Mouse (Mus musculus) forebrain, embryonic 16.5 days (tissue): ENCODE measurements around the gene Cyb5b. TPM values are rescaled to one million over a fixed set of nuclear protein-coding genes. Genes with fewer than 3 reads are reported as not detected.

Experiments used
- ATAC-seq: fragments of 200-750 bp; cut with Nextera tagmentation; 2 replicates; pipeline ENCODE4 v1.8.0; 2017; ENCODE audit warnings: mild to moderate bottlenecking, moderate library complexity
- H3K27ac ChIP-seq: fragments of 300-500 bp; sonication (generic); 2 replicates; pipeline ENCODE4 v1.5.1; 2014; ENCODE audit warnings: low read length, control low read depth
- H3K27me3 ChIP-seq: fragments of 300-500 bp; sonication (generic); replicated peaks from 2 replicates; pipeline ENCODE4 v1.6.1; 2014; ENCODE audit warnings: low read length; ENCODE audit not compliant: control insufficient read depth, insufficient read depth
- H3K36me3 ChIP-seq: fragments of 300-500 bp; sonication (generic); 2 replicates; pipeline ENCODE4 v1.6.1; 2014; ENCODE audit not compliant: control insufficient read depth, insufficient read depth
- H3K4me1 ChIP-seq: fragments of 300-500 bp; sonication (generic); replicated peaks from 2 replicates; pipeline ENCODE4 v1.6.1; 2014; ENCODE audit warnings: low read length; ENCODE audit not compliant: control insufficient read depth, insufficient read depth
- H3K4me2 ChIP-seq: fragments of 300-500 bp; sonication (generic); 2 replicates; pipeline ENCODE4 v1.6.1; 2014; ENCODE audit warnings: mild to moderate bottlenecking, low read length, control low read depth
- H3K4me3 ChIP-seq: fragments of 300-500 bp; sonication (generic); replicated peaks from 2 replicates; pipeline ENCODE4 v1.5.1; 2014; ENCODE audit warnings: mild to moderate bottlenecking, low read length, control low read depth
- H3K9ac ChIP-seq: fragments of 300-500 bp; sonication (generic); replicated peaks from 2 replicates; pipeline ENCODE4 v1.6.1; 2014; ENCODE audit warnings: low read depth, low read length, control low read depth
- H3K9me3 ChIP-seq: fragments of 300-500 bp; sonication (generic); 2 replicates; pipeline ENCODE4 v1.6.1; 2016; ENCODE audit warnings: low read length; ENCODE audit not compliant: control insufficient read depth
- WGBS: fragments of 180-500 bp; shearing (Covaris S2); extraction: QIAGEN DNeasy Blood & Tissue Kit; methylation state at CpG from one replicate; pipeline ENCODE4 v1.1.7; 2014; 5-methylcytosine and 5-hydroxymethylcytosine counted together
- polyA plus RNA-seq: library from polyadenylated mRNA; unstranded; fragments of >200 nt; fragmentation: Nextera tagmentation; extraction: Ambion mirVana; gene quantifications from 2 replicates; pipeline ENCODE4 v1.2.1, GENCODE M21; 2015

Gene Cyb5b
- polyA plus RNA-seq, 1 experiment from 2014 or later: 114 TPM

DNA sequence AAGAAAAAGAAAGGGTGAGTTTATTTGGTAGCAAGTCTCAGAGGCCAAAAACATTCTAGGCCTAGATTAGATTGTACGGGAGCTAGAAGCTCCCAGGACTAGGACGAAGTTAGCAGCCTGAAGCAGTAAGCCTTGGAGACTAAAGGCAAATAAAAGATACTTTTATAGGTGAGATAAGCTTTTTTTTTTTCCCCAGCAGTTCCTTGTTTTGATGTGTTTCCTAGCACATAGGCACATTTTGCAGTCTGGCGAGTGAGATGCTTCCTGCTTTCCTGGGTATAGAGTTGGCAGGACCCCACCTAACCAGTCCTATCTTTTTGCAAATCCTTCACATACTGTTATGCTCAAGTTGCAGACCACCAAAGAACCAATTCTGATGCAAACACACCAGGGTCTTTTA, 82.8 kb downstream of the Cyb5b start:
- ATAC-seq: no peak

DNA sequence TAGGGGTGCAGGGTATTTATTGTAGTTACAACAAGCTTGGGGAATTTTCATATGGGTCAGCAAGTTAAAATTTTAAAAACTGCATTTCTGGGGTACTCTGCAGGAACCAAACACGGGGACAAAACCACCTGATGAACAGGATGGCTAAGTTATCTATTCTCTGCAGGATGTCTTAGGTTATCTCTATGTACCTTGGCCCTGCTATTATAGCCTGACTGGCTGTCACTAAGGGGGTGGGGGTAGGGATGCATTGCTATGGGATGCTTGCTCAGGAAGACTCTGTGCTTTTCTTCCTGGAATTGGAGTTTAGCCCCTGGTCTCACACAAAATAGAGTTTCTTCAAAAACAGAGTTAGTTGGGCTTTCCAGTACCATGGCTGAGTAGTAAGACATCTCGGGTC, 83.3 kb downstream of the Cyb5b start:
- Histone ChIP-seq H3K9ac (no peak overlapping the region), H3K4me2 (no peak overlapping the region), H3K4me1 (no peaks in the 10 kb centered on the region), H3K4me3 (no peak overlapping the region), H3K9me3 (no peaks in the 10 kb centered on the region), H3K36me3 (no peaks in the 10 kb centered on the region), H3K27ac (no peak overlapping the region), H3K27me3 (no peaks in the 10 kb centered on the region; the same call in 1 of the 2 replicates)
- ATAC-seq: no peak
- 78% methylated on average over 2 of the region's 2 CpGs for WGBS

More for the DNA sequence above, 82.8 kb downstream of the Cyb5b start:
- H3K9me3 ChIP-seq: no peaks in the 10 kb centered on the region
- no peaks in the 10 kb centered on the region for H3K4me1 ChIP-seq
- H3K9ac ChIP-seq: no peak overlapping the region
- no peak overlapping the region for H3K4me3 ChIP-seq
- no peak overlapping the region for H3K4me2 ChIP-seq
- no peaks in the 10 kb centered on the region; the same call in 1 of the 2 replicates for H3K27me3 ChIP-seq
- H3K27ac ChIP-seq: no peak overlapping the region
- 87% methylated on average over 3 of the region's 3 CpGs for WGBS
- H3K36me3 ChIP-seq: no peaks in the 10 kb centered on the region

Other genes with a start within 250 kb of the Cyb5b start
- gene Sntb2, start 214.9 kb upstream of the Cyb5b start, polyA plus RNA-seq: 2.8 and 4.8 TPM in 2 replicates
- gene Vps4a, start 119.4 kb upstream of the Cyb5b start, polyA plus RNA-seq: 153 and 158 TPM in 2 replicates
- gene Pdf, start 102.0 kb upstream of the Cyb5b start, polyA plus RNA-seq: 37.1 and 38.4 TPM in 2 replicates
- gene Cog8, start 94.0 kb upstream of the Cyb5b start, polyA plus RNA-seq: 39.1 and 39.3 TPM in 2 replicates
- 76.7 and 80.5 TPM in 2 replicates for gene Nip7, start 93.8 kb upstream of the Cyb5b start, polyA plus RNA-seq
- gene Tmed6, start 85.0 kb upstream of the Cyb5b start, polyA plus RNA-seq: not detected in 2 replicates
- gene Terf2, start 54.1 kb upstream of the Cyb5b start, polyA plus RNA-seq: 21.9 and 22.1 TPM in 2 replicates
- 8.5 and 11.8 TPM in 2 replicates for gene Nfat5, start 142.8 kb downstream of the Cyb5b start, polyA plus RNA-seq